Mouse (Mus musculus) midbrain, embryonic 12.5 days (tissue): ENCODE data around the gene Cd83. TPM values are rescaled to one million over a fixed set of nuclear protein-coding genes. Genes with fewer than 3 reads are reported as not detected.

Source experiments
- ATAC-seq: fragments of 200-750 bp; cut with Nextera tagmentation; 2 replicates; pipeline ENCODE4 v1.8.0; 2017; ENCODE audit warnings: low read depth, moderate TSS enrichment, moderate library complexity; ENCODE audit not compliant: low FRiP score
- H3K27ac ChIP-seq: fragments of 300-500 bp; sonication (generic); replicated peaks from 2 replicates; pipeline ENCODE4 v1.5.1; 2016; ENCODE audit warnings: mild to moderate bottlenecking
- H3K27me3 ChIP-seq: fragments of 300-500 bp; sonication (generic); 2 replicates; pipeline ENCODE4 v1.6.1; 2016; ENCODE audit warnings: mild to moderate bottlenecking
- H3K36me3 ChIP-seq: fragments of 300-500 bp; sonication (generic); 2 replicates; pipeline ENCODE4 v1.6.1; 2016
- H3K4me1 ChIP-seq: fragments of 300-500 bp; sonication (generic); 2 replicates; pipeline ENCODE4 v1.6.1; 2016
- H3K4me2 ChIP-seq: fragments of 300-500 bp; sonication (generic); replicated peaks from 2 replicates; pipeline ENCODE4 v1.6.1; 2016; ENCODE audit warnings: mild to moderate bottlenecking, moderate library complexity
- H3K4me3 ChIP-seq: fragments of 300-500 bp; sonication (generic); 2 replicates; pipeline ENCODE4 v1.5.1; 2016; ENCODE audit warnings: mild to moderate bottlenecking
- H3K9ac ChIP-seq: fragments of 300-500 bp; sonication (generic); replicated peaks from 2 replicates; pipeline ENCODE4 v1.6.1; 2016; ENCODE audit warnings: mild to moderate bottlenecking, moderate library complexity
- H3K9me3 ChIP-seq: fragments of 300-500 bp; sonication (generic); 2 replicates; pipeline ENCODE4 v1.6.1; 2016; ENCODE audit warnings: mild to moderate bottlenecking
- WGBS: fragments of 180-500 bp; shearing (Covaris S2); methylation state at CpG from one replicate; pipeline ENCODE4 v1.1.7; 2016; 5-methylcytosine and 5-hydroxymethylcytosine counted together
- polyA plus RNA-seq: library from polyadenylated mRNA; unstranded; fragments of >200 nt; fragmentation: Nextera tagmentation; extraction: Ambion mirVana; gene quantifications from 2 replicates; pipeline ENCODE4 v1.2.1, GENCODE M21; 2016

The Cd83 gene
- polyA plus RNA-seq = 4.5 and 7.0 TPM in 2 replicates

- peaks cover 26% of the 10 kb centered on the region for H3K4me1 ChIP-seq
- peak within 1 kb of the TSS; percentile 97 for H3K4me2 ChIP-seq
- H3K27ac ChIP-seq = no peak within 1 kb of the TSS
- WGBS = 4% methylated on average over 72 of the region's 73 CpGs
- ATAC-seq = peak; percentile 58
- peaks cover 47% of the 10 kb centered on the region for H3K27me3 ChIP-seq
- H3K4me3 ChIP-seq = peak within 1 kb of the TSS; percentile 60
- no peaks in the 10 kb centered on the region for H3K36me3 ChIP-seq
- H3K9ac ChIP-seq = peak within 1 kb of the TSS; percentile 70
- H3K9me3 ChIP-seq = no peaks in the 10 kb centered on the region
Observed at GRCm38 (mm10) chr13:43784725-43785711, at the start of gene Cd83. TSS of gene Cd83 (plus strand) at chr13:43784775.

GRCm38 (mm10) chr13:43739598-43740275 is 44.8 kb upstream of the Cd83 start:
- Histone ChIP-seq H3K4me1 (peaks cover 6% of the 10 kb centered on the region), H3K4me3 (no peak overlapping the region), H3K27me3 (no peaks in the 10 kb centered on the region), H3K27ac (no peak overlapping the region), H3K9me3 (peaks cover 2% of the 10 kb centered on the region; the same call in 1 of the 2 replicates), H3K4me2 (no peak overlapping the region), H3K36me3 (no peaks in the 10 kb centered on the region), H3K9ac (no peak overlapping the region)
- ATAC-seq = peak; percentile 68
- 34% methylated on average over 15 of the region's 15 CpGs for WGBS

- Histone ChIP-seq H3K9me3 (peaks cover 2% of the 10 kb centered on the region; the same call in 1 of the 2 replicates), H3K4me3 (no peak overlapping the region), H3K9ac (no peak overlapping the region), H3K27me3 (no peaks in the 10 kb centered on the region), H3K27ac (no peak overlapping the region), H3K4me1 (peaks cover 6% of the 10 kb centered on the region), H3K36me3 (no peaks in the 10 kb centered on the region), H3K4me2 (no peak overlapping the region)
- no peak for ATAC-seq
- 75% methylated on average over 7 of the region's 7 CpGs for WGBS
Observed at GRCm38 (mm10) chr13:43740276-43740608, 44.3 kb upstream of the Cd83 start.

- peaks cover 6% of the 10 kb centered on the region for H3K4me1 ChIP-seq
- H3K36me3 ChIP-seq = no peaks in the 10 kb centered on the region
- no peak overlapping the region for H3K9ac ChIP-seq
- no peak overlapping the region for H3K4me2 ChIP-seq
- no peak overlapping the region for H3K27ac ChIP-seq
- WGBS = 71% methylated on average over 3 of the region's 3 CpGs
- ATAC-seq = no peak
- no peak overlapping the region for H3K4me3 ChIP-seq
- H3K27me3 ChIP-seq = no peaks in the 10 kb centered on the region
- peaks cover 2% of the 10 kb centered on the region; the same call in 1 of the 2 replicates for H3K9me3 ChIP-seq
Observed at GRCm38 (mm10) chr13:43742677-43743076, 41.9 kb upstream of the Cd83 start.

GRCm38 (mm10) chr13:43744259-43744658 is 40.3 kb upstream of the Cd83 start:
- no peaks in the 10 kb centered on the region for H3K36me3 ChIP-seq
- no peak for ATAC-seq
- H3K4me2 ChIP-seq = no peak overlapping the region
- H3K9me3 ChIP-seq = peaks cover 2% of the 10 kb centered on the region; the same call in 1 of the 2 replicates
- no peaks in the 10 kb centered on the region for H3K27me3 ChIP-seq
- no peak overlapping the region for H3K4me3 ChIP-seq
- peaks cover 6% of the 10 kb centered on the region for H3K4me1 ChIP-seq
- no peak overlapping the region for H3K9ac ChIP-seq
- 92% methylated on average over 7 of the region's 7 CpGs for WGBS
- H3K27ac ChIP-seq = no peak overlapping the region

GRCm38 (mm10) chr13:43750301-43750700 is 34.3 kb upstream of the Cd83 start:
- Histone ChIP-seq H3K4me2 (no peak overlapping the region), H3K36me3 (no peaks in the 10 kb centered on the region), H3K9ac (no peak overlapping the region), H3K4me1 (no peaks in the 10 kb centered on the region), H3K27ac (no peak overlapping the region), H3K27me3 (no peaks in the 10 kb centered on the region), H3K9me3 (no peaks in the 10 kb centered on the region), H3K4me3 (no peak overlapping the region)
- ATAC-seq = no peak
- WGBS = 85% methylated on average over 3 of the region's 3 CpGs

GRCm38 (mm10) chr13:43750966-43751365 is 33.6 kb upstream of the Cd83 start:
- no peaks in the 10 kb centered on the region for H3K4me1 ChIP-seq
- no peak overlapping the region for H3K4me2 ChIP-seq
- WGBS = 96% methylated on average over 6 of the region's 6 CpGs
- no peak overlapping the region for H3K27ac ChIP-seq
- H3K9ac ChIP-seq = no peak overlapping the region
- no peak for ATAC-seq
- no peaks in the 10 kb centered on the region for H3K27me3 ChIP-seq
- no peak overlapping the region for H3K4me3 ChIP-seq
- H3K9me3 ChIP-seq = no peaks in the 10 kb centered on the region
- H3K36me3 ChIP-seq = no peaks in the 10 kb centered on the region

DNA sequence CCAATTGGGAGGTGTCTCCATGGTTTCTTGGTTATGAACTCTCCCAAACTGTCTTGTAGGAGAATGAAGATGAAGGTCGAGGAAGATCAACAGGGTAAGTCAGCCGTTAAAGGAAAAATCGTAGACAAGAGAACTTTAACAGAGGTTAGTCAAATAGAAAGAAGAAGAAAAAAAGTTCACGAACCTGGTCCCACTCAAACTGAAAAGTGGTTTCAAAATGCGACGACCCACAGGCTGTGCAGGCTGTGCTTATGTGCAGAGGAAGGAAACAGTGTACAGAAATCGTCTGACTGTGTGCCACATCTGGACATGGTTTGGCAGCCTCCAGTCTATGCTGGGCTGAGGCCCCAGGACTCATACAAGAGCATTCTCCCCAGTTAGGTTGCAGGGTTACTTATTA is 32.2 kb upstream of the Cd83 start:
- WGBS = 83% methylated on average over 7 of the region's 7 CpGs
- no peak for ATAC-seq
- no peak overlapping the region for H3K9ac ChIP-seq
- H3K4me3 ChIP-seq = no peak overlapping the region
- no peaks in the 10 kb centered on the region for H3K36me3 ChIP-seq
- no peak overlapping the region for H3K4me2 ChIP-seq
- no peaks in the 10 kb centered on the region for H3K4me1 ChIP-seq
- no peak overlapping the region for H3K27ac ChIP-seq
- H3K9me3 ChIP-seq = no peaks in the 10 kb centered on the region
- H3K27me3 ChIP-seq = no peaks in the 10 kb centered on the region

DNA sequence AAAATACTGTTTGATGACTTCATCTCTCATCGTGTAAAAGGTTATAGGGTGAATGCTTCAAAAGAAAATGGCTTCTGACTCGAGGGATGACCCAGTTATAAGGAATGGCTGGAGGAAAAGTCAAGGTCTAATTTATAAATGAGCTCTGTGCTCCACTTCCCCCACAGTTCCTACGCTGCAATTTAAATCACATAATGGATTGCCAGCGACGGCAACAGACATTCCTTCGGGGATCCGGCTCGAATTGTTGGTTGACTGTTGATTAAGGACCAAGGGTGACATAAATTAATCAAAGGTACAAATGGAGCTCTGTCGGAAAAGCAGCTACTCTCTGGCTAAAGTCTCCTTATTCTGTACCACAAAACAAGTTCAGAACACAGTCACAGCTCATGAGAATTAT is 30.9 kb upstream of the Cd83 start:
- H3K27ac ChIP-seq = no peak overlapping the region
- no peaks in the 10 kb centered on the region for H3K36me3 ChIP-seq
- no peaks in the 10 kb centered on the region for H3K9me3 ChIP-seq
- no peaks in the 10 kb centered on the region for H3K27me3 ChIP-seq
- WGBS = 66% methylated on average over 9 of the region's 9 CpGs
- H3K4me1 ChIP-seq = no peaks in the 10 kb centered on the region
- no peak overlapping the region for H3K4me2 ChIP-seq
- H3K9ac ChIP-seq = no peak overlapping the region
- no peak for ATAC-seq
- no peak overlapping the region for H3K4me3 ChIP-seq

DNA sequence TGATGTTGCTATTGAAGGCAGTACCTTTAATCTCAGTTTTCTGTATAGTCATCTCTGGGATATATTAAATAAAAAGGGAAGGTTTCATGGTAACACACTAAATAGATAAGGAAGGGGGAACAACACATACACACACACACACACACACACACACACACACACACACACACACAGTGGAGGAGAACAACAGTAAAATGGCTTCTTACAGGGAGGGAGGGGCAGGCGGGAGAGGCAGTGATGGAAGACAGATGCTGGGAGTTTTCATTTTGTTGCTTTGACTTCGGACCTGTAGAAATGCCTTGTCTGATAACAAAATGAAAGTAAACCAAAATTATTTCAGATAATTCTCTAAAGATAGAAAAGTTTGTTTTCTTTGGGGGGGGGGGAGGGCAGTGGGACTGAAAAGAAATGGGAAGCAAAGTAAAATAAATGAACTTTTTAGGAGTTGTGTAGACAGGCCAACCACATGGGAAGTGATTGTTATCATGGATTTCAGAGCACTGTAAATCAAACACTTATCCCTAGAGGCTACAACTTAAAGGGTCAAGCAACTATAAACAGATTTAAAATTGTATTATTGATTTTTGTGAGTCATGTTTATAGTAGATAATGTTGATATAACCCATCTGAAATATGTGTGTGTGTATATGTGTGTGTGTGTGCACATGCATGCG is 30.0 kb upstream of the Cd83 start:
- Histone ChIP-seq H3K4me1 (no peaks in the 10 kb centered on the region), H3K27me3 (no peaks in the 10 kb centered on the region), H3K36me3 (no peaks in the 10 kb centered on the region), H3K4me3 (no peak overlapping the region), H3K9me3 (no peaks in the 10 kb centered on the region), H3K27ac (no peak overlapping the region), H3K4me2 (no peak overlapping the region), H3K9ac (no peak overlapping the region)
- ATAC-seq = no peak
- WGBS = 89% methylated on average over 3 of the region's 3 CpGs

- WGBS = 81% methylated on average over 7 of the region's 7 CpGs
- no peak for ATAC-seq
- H3K27ac ChIP-seq = no peak overlapping the region
- H3K4me1 ChIP-seq = no peaks in the 10 kb centered on the region
- no peak overlapping the region for H3K4me2 ChIP-seq
- no peaks in the 10 kb centered on the region for H3K9me3 ChIP-seq
- no peaks in the 10 kb centered on the region for H3K27me3 ChIP-seq
- no peak overlapping the region for H3K9ac ChIP-seq
- no peak overlapping the region for H3K4me3 ChIP-seq
- H3K36me3 ChIP-seq = no peaks in the 10 kb centered on the region
Observed at GRCm38 (mm10) chr13:43755573-43755972, 29.0 kb upstream of the Cd83 start.
